Mouse (Mus musculus) neural tube, postnatal 0 days (tissue): ENCODE results near the gene 5730596B20Rik. TPM values are rescaled to one million over a fixed set of nuclear protein-coding genes. Genes with fewer than 3 reads are reported as not detected.

Experiments
- microRNA counts: library from miRNA; unstranded; fragments of <30 nt; microRNA quantifications from one replicate; lab custom pipeline; 2015
- microRNA-seq: library from miRNA; unstranded; fragments of <30 nt; microRNA quantifications from one replicate; pipeline ENCODE4, GENCODE M21; 2016
- polyA plus RNA-seq: library from polyadenylated mRNA; unstranded; fragments of >200 nt; fragmentation: Nextera tagmentation; extraction: Ambion mirVana; gene quantifications from 2 replicates; pipeline ENCODE4 v1.2.1, GENCODE M21; 2015

Gene 5730596B20Rik
- 1.0 and 1.4 TPM in 2 replicates for polyA plus RNA-seq

DNA sequence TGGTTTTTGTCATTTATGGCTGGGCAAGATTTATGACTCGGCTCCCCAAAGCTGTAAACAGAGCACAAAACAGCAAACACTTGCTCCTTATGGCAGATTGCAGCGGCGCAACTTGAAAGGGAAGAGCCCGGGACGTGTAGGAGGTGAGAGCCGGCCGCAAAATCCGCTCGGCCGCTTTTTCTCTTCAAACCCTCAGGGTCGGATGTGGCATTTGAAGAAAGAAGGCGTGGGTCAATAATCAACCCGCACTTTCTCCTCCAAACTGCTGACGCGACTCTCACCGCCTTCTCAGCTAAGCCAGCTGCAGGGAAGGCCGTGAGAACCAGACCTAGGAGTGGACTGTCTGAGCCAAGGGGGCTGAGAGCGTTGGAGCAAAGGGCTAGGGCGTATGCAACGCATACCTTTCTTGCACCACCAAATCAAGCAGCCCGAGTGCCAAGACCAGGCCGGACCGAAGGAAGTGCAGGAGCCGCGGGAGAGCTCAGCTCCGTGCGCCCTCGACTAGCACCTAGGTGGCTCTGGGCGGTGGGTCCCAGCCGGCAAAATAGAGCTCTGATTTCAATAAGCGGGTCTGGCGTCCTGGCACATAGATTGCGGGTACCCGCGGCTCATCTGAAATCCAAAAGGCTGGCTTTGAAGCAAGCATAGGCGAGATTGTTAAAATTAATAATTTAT, at the start of gene 5730596B20Rik:
Gene 5730596B20Rik, plus strand, starts transcription at position 438 of the 675 bp plus-strand sequence.

DNA sequence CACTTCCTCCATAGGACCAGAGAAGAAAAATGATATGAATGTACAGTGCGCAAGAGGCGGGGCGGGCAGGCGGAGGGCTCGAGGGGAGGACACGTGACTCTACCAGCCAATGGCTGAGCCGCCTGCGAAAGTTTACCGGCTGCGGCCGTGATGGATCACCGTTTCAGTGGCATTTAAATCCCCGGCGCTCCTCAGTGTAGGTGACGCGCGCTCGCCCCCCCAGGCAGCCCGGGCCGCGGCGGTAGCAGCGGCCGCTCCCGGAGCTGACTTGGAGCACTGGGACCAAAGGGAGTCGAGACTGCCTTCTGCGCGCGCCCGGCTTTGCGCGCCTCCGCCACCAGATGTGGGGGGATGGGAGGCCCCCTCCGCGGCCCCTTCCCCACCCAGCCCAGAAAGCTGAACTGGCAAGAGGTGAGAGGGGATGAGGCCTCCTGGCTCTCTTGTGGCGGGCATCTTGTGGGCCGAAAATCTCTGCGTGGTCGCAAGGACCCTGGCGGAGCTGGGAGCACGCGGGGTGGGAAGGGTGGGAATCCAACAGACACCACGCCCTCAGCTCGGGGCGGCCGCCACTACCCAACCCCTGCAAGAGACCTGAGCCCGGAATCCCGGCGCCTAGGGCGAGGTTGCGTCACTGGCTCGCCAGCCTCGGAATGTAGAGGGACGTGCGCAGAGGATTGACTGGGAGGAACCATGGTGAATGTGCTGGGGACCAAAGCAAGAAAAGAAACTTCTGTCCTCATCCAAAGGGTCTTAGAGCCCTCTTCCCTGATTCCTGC, 18.8 kb upstream of the 5730596B20Rik start, which contains the start of gene Hoxa1:
Gene Hoxa1, minus strand, starts transcription at position 42 of the 776 bp plus-strand sequence.

DNA sequence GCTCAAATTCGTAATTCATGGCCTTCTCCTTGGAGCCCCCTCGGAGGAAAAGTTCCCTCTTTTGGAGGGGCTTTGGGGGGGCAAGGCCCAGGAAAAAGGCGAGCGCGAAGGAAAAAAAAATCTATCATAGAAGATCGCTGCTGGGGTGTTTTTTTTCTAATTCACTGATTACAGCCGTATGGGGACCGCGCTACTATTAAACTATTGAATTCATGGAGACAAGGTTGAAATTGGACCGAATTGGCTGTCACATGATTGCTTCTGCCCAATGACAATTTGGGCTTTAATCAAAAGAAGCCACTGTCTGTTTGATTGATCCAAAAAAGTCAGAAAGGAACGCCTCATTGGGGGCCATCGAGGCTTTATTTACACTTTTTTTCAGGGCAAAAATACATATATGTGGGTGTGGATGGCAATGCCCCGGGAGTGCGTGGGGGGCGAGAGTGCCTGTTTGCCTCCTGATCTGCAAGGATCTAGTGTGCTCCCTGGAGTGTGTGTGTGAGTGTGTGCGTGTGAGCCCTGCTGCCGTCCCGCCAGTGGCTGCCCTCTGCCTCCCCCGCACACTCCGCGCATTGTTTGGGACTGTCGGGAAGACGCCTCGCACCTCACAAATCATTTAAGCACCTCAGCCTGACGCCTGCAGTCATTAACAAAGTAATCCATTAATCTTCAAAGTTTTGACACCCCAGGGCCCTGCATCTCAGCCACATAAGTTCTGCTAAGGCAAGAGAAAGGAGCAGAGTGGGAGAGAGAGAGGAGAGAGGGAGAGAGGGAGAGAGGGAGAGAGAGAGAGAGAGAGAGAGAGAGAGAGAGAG, 12.5 kb upstream of the 5730596B20Rik start, which contains the start of gene Hoxa2:
Gene Hoxa2, minus strand, starts transcription at position 206 of the 815 bp plus-strand sequence.

DNA sequence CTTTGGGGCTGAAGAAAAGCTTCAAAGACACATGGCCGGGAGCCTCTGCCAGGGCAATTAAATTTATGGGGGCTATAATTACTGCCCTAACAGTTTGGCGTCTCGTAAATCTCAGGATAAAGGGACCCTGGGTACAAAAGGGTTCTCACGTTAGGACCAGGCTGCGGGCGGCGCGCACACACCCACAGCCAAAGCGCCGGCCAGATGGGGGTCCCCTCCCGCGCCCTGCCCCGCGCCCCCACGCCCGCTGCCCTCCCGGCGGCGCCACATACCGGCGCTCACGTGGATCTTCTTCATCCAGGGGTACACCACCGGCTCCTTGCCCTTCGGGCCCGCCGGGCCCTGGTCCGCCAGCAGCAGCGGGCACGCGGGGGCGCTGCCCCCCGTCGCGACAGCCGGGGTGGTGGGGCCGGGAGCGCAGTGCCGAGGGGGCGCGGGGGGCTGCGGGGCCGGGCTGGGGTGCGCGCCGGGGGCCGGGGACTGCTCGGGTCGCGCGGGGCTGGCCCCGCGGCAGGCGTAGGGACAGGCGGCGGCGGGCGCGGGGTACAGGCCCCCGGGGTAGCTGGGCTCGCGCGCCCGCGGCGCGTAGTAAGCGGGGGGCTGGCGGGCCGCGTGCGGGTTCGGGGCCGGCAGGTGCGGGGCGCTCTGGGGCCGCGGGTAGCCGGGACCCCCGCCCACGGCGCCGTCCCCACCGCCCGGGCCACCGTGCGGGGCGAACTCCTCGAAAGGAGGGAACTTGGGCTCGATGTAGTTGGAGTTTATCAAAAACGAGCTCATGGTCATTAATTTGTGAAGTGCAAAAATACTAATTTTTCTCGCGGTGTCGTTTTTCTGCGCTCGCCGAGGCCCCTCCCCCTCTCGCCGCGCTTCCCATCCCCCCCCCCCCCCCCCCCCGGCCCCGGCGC, 13.9 kb downstream of the 5730596B20Rik start, which contains the start of gene Hoxa4:
Gene Hoxa4, minus strand, starts transcription at position 848 of the 905 bp plus-strand sequence.

DNA sequence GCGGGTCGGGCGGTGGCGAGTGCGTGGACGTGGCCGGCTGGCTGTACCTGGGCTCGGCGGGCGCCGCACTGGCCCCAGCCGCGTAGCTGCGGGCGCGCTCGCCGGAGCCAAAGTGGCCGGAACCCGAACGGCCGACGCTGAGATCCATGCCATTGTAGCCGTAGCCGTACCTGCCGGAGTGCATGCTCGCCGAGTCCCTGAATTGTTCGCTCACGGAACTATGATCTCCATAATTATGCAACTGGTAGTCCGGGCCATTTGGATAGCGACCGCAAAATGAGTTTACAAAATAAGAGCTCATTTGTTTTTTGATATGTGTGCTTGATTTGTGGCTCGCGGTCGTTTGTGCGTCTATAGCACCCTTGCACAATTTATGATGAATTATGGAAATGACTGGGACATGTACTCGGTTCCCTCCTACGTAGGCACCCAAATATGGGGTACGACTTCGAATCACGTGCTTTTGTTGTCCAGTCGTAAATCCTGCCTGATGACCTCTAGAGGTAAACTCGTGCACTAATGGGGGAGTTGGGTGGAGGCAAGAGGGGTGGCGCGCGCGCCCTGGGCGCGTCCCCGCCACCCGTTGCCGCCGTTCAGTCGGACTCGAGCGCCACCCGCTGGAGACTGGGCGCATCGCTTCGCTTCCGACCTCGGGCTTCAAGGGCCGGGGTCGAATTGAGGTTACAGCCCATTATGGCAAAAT, 26.9 kb downstream of the 5730596B20Rik start, which contains the start of gene Hoxa5:
Gene Hoxa5, minus strand, starts transcription at position 538 of the 703 bp plus-strand sequence.

DNA sequence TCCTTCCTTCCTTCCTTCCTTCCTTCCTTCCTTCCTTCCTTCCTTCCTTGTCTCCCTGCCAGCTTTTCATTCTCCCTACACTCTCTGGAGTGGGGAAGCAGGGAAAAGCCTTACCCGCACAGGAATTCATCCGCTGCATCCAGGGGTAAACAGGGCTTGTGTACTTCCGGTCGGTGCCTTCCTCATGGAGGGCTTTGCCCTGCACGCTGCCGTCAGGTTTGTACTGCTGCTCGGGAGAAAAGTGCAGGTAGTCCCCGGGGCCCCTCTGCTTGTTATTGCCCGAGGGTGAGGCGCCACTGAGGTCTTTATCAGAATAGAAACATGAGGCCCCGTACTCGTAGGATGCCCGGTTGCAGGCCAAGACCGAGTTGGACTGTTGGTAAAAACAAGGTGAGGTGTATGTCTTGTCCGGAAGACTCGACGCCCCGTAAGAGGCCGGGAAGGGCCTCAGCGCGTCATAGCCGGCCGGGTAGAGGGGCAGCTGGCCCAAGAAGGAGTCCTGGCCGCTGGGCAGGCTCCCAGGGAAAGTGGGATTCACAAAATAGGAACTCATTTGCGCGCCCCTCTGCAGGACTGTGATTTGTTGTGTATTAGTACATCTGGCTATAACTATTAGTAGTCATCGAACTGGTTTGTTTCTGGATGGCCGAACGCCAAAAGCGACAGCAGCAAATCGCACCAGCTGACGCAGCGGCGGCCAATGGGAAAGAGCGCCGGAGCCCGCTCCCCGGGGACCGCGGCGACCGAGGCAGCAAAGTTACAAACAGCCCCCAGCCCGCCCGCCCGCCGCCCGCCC, 31.0 kb downstream of the 5730596B20Rik start, which contains the start of gene Hoxa6:
Gene Hoxa6, minus strand, starts transcription at position 651 of the 796 bp plus-strand sequence.

DNA sequence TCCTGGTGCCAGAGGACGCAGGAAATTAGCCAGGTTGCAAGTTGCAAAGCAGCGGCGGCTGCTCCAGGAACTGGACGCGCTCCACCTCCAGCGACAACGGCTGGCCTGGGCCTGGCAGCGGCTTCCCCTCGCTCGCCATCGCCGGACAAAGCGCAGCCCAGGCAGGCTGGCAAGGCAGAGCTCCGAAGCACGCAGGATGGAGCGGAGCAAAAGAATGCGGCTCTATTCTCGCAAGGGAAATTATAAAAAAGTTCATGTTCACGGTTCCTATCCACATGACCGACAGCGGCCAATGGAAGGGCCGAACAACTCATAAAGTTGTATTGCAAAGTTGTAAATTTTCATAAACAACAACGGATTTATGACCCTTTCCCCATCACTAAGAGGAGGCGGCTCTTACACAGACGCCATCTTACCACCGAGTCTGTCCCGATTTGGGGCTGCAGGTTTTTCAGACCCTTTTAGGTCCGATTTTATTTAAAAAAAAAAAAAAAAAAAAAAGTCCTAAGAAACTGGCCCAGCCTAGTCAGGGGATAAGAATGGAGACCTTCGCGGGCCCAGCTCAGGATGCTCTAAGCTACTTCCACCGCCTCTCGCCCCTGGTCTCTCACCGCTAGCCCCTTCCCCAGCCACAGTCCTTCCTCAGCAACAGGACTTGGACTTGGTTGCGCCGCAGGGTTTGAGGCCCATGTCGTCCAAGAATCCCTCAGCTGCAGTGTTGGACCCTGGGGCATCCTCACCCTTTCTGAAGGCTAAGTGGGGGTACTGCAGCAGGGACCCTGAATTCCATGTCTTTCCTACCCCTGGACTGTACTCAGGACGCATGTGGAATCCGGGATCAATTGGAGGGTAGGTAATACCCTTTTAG, 36.1 kb downstream of the 5730596B20Rik start, which contains the start of the genes Hoxa3 and Gm28308:
Gene Hoxa3, minus strand, starts transcription at position 218 of the 868 bp plus-strand sequence.
Gene Gm28308, minus strand, starts transcription at position 221 of the 868 bp plus-strand sequence.

DNA sequence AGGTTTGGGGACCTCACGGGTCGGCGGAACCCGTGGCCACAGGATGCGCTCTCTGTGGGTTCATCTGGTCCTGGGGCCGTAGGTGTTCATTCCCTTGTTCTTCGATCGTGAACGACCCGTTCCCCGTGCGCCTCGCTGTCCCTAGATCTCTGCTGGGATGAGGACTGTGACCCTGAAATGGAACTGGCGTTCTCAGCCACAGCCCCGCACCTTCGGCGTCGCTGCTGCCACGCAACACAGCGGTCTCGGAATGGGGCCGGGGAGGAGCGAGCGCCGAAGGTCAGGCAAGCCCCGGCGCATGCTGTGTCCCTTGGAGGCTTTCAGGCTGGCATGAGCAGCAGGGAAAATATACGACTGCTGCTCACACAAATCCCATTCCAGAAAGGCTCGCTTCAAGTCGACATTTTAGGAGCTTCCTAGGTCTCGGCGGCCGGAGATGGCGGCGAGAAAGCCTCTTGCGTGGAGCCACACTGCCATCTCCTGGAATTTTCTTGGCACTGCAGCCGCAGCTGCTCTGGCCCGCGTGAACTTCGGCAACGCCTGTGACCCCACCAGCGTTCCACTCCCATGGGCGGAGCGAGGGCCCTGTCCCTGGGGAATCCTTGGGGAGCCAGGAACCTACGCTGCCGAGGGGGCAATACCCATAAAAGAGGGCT, 44.2 kb downstream of the 5730596B20Rik start, which contains the start of gene Hoxa7:
Gene Hoxa7, minus strand, starts transcription at position 518 of the 656 bp plus-strand sequence.

MicroRNAs encoded within 50 kb of the gene (microRNA counts, 519-probe panel; counts per million panel counts)
- 5,207 counts per million, percentile 65 among the panel's probes with 10 or more counts for microRNA mmu-miR-196b (lab: Ali Mortazavi, UCI)

Small RNA genes within 50 kb of the gene (microRNA-seq; reads per million reads assigned to microRNA genes)
- gene Mir196b, result 4,524 reads per million, percentile 90 among the genes with 10 or more reads in this experiment

Other genes with a start within 250 kb of the 5730596B20Rik start
- 27.8 and 29.3 TPM in 2 replicates for gene Skap2, start 164.9 kb upstream of the 5730596B20Rik start, polyA plus RNA-seq
- gene Hoxa1, start 19.2 kb upstream of the 5730596B20Rik start, polyA plus RNA-seq, result 1.1 and 1.3 TPM in 2 replicates
- 4.2 and 5.9 TPM in 2 replicates for gene Hoxa2, start 12.7 kb upstream of the 5730596B20Rik start, polyA plus RNA-seq
- 2.2 and 2.4 TPM in 2 replicates for gene Hoxa4, start 14.3 kb downstream of the 5730596B20Rik start, polyA plus RNA-seq
- gene Hoxa5, start 27.1 kb downstream of the 5730596B20Rik start, polyA plus RNA-seq, result 13.8 and 24.7 TPM in 2 replicates
- gene Hoxa6, start 31.2 kb downstream of the 5730596B20Rik start, polyA plus RNA-seq, result 9.2 and 13.5 TPM in 2 replicates
- gene Hoxa3, start 35.8 kb downstream of the 5730596B20Rik start, polyA plus RNA-seq, result 6.4 and 6.9 TPM in 2 replicates
- 0.61 and 1.8 TPM in 2 replicates for gene Gm28308, start 35.8 kb downstream of the 5730596B20Rik start, polyA plus RNA-seq
- 84.8 and 121 TPM in 2 replicates for gene Hoxa7, start 44.4 kb downstream of the 5730596B20Rik start, polyA plus RNA-seq
- 60.9 and 73.2 TPM in 2 replicates for gene Hoxa9, start 53.6 kb downstream of the 5730596B20Rik start, polyA plus RNA-seq
- 62.4 and 92.7 TPM in 2 replicates for gene Hoxa10, start 63.4 kb downstream of the 5730596B20Rik start, polyA plus RNA-seq
- gene Hoxa11, start 68.3 kb downstream of the 5730596B20Rik start, polyA plus RNA-seq, result 4.9 and 7.6 TPM in 2 replicates
- gene Hoxa13, start 83.4 kb downstream of the 5730596B20Rik start, polyA plus RNA-seq, result not detected in 2 replicates
- gene Evx1, start 136.0 kb downstream of the 5730596B20Rik start, polyA plus RNA-seq, result 0.76 and 0.79 TPM in 2 replicates